Mouse (Mus musculus) myocyte (in vitro differentiated cells): ENCODE results near the gene Cenpm.

Source experiments
- CEBPB ChIP-seq: IDR thresholded peaks from 2 replicates; pipeline ENCODE4 v1.6.1; 2011; ENCODE audit warnings: mild to moderate bottlenecking, moderate library complexity; ENCODE audit not compliant: poor library complexity, insufficient read depth, severe bottlenecking
- MYOD1 ChIP-seq, 3 experiments: IDR thresholded peaks; one replicate each; pipeline ENCODE4 v1.6.1; 2011; ENCODE audit warnings: control low read depth in 2 of 3, low read depth in 2 of 3, mild to moderate bottlenecking in 2 of 3, moderate library complexity in 1 of 3; ENCODE audit not compliant: insufficient read length in 2 of 3, control insufficient read depth in 1 of 3
- POLR2A ChIP-seq: IDR thresholded peaks from one replicate; pipeline ENCODE4 v1.6.1; 2011; ENCODE audit warnings: low read depth, mild to moderate bottlenecking, control low read depth, moderate library complexity; ENCODE audit not compliant: insufficient read length
- SRF ChIP-seq: IDR thresholded peaks from one replicate; pipeline ENCODE4 v1.6.1; 2011; ENCODE audit warnings: low read depth; ENCODE audit not compliant: control insufficient read depth, insufficient read length
- TCF12 ChIP-seq: IDR thresholded peaks from one replicate; pipeline ENCODE4 v1.6.1; 2011; ENCODE audit warnings: mild to moderate bottlenecking, control low read depth; ENCODE audit not compliant: poor library complexity, insufficient read depth, severe bottlenecking
- TCF3 ChIP-seq: IDR thresholded peaks from one replicate; pipeline ENCODE4 v1.6.1; 2011; ENCODE audit warnings: low read depth, control low read depth; ENCODE audit not compliant: insufficient read length
- USF1 ChIP-seq: IDR thresholded peaks from one replicate; pipeline ENCODE4 v1.6.1; 2011; ENCODE audit warnings: low read depth, mild to moderate bottlenecking, control low read depth, moderate library complexity

DNA sequence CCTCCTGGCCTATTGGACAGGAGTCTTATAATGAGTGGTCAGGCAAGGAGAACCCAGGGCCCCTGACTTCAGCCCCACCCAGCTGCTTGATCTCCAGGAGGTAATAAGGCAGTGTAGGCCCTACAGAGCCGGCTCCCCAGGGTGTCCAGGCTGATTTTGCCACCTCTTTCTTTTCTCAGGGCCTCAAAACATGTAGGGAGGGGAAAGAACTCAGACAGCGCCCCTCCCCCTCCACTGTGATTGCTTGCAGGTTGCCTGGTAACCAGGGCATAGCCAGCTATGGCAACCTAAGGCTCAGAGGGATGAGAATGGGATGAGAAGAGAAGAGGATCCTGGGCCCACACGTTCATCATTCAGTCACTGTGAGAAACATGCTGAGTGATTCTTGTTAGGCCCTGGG lies 23.6 kb upstream of the Cenpm start:
- TF ChIP-seq CEBPB, result no peak
- no peak for TF ChIP-seq MYOD1 (IDR thresholded peaks at IDR 0.05; ENCODE audit: control insufficient read depth in 1 of 3, insufficient read length in 2 of 3, low read depth in 2 of 3)
- TF ChIP-seq POLR2A, result no peak
- no peak for TF ChIP-seq USF1
- no peak for TF ChIP-seq TCF12
- TF ChIP-seq SRF, result no peak
- no peak for TF ChIP-seq TCF3
